Mouse (Mus musculus) liver, adult 2 months (tissue): Measurements from ENCODE around the gene Fam92b. TPM values are rescaled to one million over a fixed set of nuclear protein-coding genes. Genes with fewer than 3 reads are reported as not detected.

Source experiments
- DNase-seq: peaks from one replicate; pipeline ENCODE4 v3.0.0-alpha.2; 2011; ENCODE audit warnings: low read depth, low spot score; ENCODE audit errors: extremely low read depth
- H3K27ac ChIP-seq: fragments of 200-500 bp; replicated peaks from 2 replicates; pipeline ENCODE4 v1.5.1; 2012; ENCODE audit warnings: low read depth, mild to moderate bottlenecking, control low read depth, inconsistent platforms, low read length; ENCODE audit not compliant: insufficient read depth
- H3K27me3 ChIP-seq: fragments of 200-500 bp; 2 replicates; pipeline ENCODE4 v1.6.1; 2012; ENCODE audit warnings: mild to moderate bottlenecking, moderate library complexity, low read length, inconsistent platforms; ENCODE audit not compliant: control insufficient read depth, insufficient read depth
- H3K36me3 ChIP-seq: fragments of 200-500 bp; 2 replicates; pipeline ENCODE4 v1.6.1; 2012; ENCODE audit warnings: low read length, inconsistent platforms; ENCODE audit not compliant: control insufficient read depth, insufficient read depth
- H3K4me1 ChIP-seq: fragments of 200-500 bp; 2 replicates; pipeline ENCODE4 v1.6.1; 2011; ENCODE audit warnings: low read length; ENCODE audit not compliant: control insufficient read depth, insufficient read depth
- H3K4me3 ChIP-seq: fragments of 200-500 bp; 2 replicates; pipeline ENCODE4 v1.5.1; 2011; ENCODE audit warnings: low read depth, mild to moderate bottlenecking, control low read depth, low read length, moderate library complexity; ENCODE audit not compliant: insufficient read depth
- H3K79me2 ChIP-seq: fragments of 200-500 bp; 2 replicates; pipeline ENCODE4 v1.6.1; 2012; ENCODE audit warnings: inconsistent platforms, mild to moderate bottlenecking, low read length, moderate library complexity; ENCODE audit not compliant: control insufficient read depth, insufficient read depth
- H3K9ac ChIP-seq: fragments of 200-500 bp; 2 replicates; pipeline ENCODE4 v1.6.1; 2012; ENCODE audit warnings: low read depth, mild to moderate bottlenecking, control low read depth, inconsistent platforms, low read length
- CTCF ChIP-seq: fragments of 200-500 bp; IDR thresholded peaks from 2 replicates; pipeline ENCODE4 v1.5.1; 2011; ENCODE audit warnings: low read depth, low read length, control low read depth
- POLR2A ChIP-seq: fragments of 200-500 bp; IDR thresholded peaks from 2 replicates; pipeline ENCODE4 v1.6.1; 2011; ENCODE audit warnings: low read length, control low read depth; ENCODE audit not compliant: insufficient read depth; ENCODE audit errors: extremely low read depth
- WGBS: fragments of 180-500 bp; shearing (Covaris S2); methylation state at CpG from one replicate; pipeline ENCODE4 v1.1.7; 2018; 5-methylcytosine and 5-hydroxymethylcytosine counted together
- polyA plus RNA-seq: library from polyadenylated mRNA; depleted of rRNA; stranded (reverse); fragments of >200 nt; gene quantifications from 2 replicates; pipeline ENCODE4 v1.2.3, GENCODE M21; 2012
- total RNA-seq: library from RNA; depleted of rRNA; stranded (reverse); fragments of >200 nt; gene quantifications from 2 replicates; pipeline ENCODE4 v1.2.3, GENCODE M21; 2014

Fam92b gene
- total and polyA plus RNA-seq, 2 experiments, result not detected

DNA sequence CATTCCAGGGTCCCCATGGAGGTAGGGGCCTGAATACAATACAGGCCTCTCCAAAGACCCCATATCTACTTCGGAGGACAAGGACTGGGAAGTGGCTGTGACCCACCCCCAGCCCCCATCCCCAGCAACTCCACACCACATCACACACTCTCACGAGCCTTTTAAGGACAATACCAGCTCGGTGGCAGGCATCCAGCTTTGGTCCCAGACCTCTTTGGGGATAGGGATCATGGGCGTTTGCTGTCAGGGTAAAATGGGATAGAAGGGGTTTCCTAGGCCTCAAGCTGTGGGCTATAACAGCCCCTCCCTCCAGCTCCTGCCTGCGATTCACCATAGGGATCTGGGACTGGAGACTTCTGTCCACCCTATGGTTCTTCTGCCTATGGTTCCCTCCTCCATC, 14.4 kb upstream of the Fam92b start:
- Histone ChIP-seq H3K4me3 (no peak overlapping the region), H3K4me1 (no peaks in the 10 kb centered on the region), H3K36me3 (no peaks in the 10 kb centered on the region), H3K27ac (no peak overlapping the region), H3K79me2 (no peaks in the 10 kb centered on the region), H3K9ac (no peak overlapping the region), H3K27me3 (no peaks in the 10 kb centered on the region)
- TF ChIP-seq POLR2A, result no peak
- TF ChIP-seq CTCF, result no peak
- 68% methylated on average over 5 of the region's 5 CpGs for WGBS
- no peak for DNase-seq

DNA sequence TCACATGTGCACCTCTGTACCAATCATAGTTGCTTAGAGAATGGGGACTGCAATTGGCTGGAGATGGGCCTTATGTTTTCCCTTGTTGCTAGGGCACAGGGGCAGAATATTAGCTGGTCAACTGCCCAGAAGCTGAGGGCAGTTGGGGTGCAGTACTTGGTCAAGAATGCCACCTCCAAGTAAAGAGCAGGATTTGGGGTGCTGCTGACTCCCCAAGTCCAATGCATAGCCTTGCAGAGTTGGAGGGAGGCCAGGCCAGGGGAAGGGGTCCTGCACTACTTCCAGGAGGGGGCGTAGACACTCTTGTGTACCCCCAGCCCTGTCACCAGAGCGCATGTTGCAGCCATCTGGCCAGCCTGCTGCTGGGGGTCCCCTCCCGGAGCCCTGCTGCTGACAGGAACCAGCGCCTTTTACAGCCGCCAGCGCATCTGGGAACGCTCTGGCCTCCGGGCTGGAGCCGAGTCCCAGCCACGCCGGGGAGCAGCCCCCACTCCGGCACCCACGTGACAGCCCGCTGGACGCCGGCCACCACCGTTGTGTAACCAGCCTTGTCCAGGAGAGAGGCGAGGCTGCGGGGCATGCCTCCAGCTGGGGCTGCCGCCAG, 13.6 kb upstream of the Fam92b start:
- no peaks in the 10 kb centered on the region; the same call in 1 of the 2 replicates for H3K4me1 ChIP-seq
- TF ChIP-seq CTCF (no peak), POLR2A (0 out of 2 replicates have a peak, but pooled peaks have one; percentile 31)
- H3K4me3 ChIP-seq, result peak overlapping the region; percentile 46; the same call in 1 of the 2 replicates
- no peaks in the 10 kb centered on the region for H3K27me3 ChIP-seq
- H3K36me3 ChIP-seq, result no peaks in the 10 kb centered on the region
- peak overlapping the region; percentile 56 for H3K9ac ChIP-seq
- H3K27ac ChIP-seq, result peak overlapping the region; percentile 93
- 14% methylated on average over 20 of the region's 20 CpGs for WGBS
- no peaks in the 10 kb centered on the region for H3K79me2 ChIP-seq
- peak; percentile 92 for DNase-seq

DNA sequence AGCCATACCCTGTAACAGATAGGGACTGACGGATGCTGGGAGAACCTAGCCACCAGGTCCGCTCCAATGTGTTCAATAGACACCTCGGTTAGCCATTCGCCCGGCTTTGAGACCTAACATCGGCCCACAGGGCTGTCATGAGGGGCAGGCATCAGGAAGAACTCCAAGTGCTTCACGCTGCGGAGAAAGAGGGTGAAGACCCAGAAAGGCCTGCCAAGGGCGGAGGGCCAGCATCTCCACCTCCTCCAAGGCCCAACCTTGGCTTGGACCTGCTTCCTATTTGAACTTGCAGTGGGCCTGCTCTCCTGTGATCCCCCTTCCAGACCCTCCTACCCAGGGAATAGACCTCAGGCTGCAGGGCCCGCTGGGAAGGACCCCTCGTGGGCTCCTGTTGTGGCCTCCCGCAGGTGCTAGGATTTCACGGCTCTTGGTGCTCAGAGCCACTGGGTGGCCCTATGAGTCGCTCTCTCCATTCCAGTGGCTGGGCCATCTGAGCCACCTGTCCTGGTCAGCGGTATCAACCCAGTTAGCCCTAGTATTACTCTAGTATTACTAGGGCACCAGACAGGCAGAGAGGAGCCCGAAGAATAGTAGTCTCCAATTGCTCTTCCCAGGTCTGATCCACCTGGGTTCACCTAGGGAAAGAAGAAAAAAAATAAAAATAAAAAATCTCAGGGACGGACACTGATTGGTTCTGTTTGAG, 13.0 kb upstream of the Fam92b start:
- H3K36me3 ChIP-seq, result no peaks in the 10 kb centered on the region
- no peak overlapping the region for H3K9ac ChIP-seq
- DNase-seq, result no peak
- H3K4me3 ChIP-seq, result no peak overlapping the region
- H3K79me2 ChIP-seq, result no peaks in the 10 kb centered on the region
- 72% methylated on average over 17 of the region's 17 CpGs for WGBS
- peak overlapping the region; percentile 6; the same call in 1 of the 2 replicates for H3K27ac ChIP-seq
- TF ChIP-seq POLR2A (no peak), CTCF (no peak)
- no peaks in the 10 kb centered on the region for H3K27me3 ChIP-seq
- no peaks in the 10 kb centered on the region; the same call in 1 of the 2 replicates for H3K4me1 ChIP-seq

DNA sequence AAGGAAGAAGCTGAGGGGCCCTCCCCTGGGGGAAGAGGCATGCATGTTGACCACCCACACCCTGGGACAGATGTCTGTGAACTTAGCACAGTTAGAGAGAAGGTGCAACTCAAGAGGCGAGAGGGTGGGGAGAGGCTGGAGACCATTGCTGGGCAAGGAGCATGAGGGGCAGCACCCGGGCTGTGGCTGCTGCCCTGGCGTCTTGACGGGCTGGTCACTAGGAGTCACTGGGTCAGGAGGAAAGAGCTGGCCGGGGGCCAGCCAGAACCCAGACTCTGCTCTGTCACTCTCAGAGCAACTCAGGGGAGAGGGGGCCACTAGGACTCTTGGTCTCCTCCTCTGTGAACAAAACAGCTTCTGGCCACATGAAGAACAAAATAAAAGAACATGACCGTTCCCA, 12.2 kb upstream of the Fam92b start:
- DNase-seq, result no peak
- no peaks in the 10 kb centered on the region for H3K79me2 ChIP-seq
- no peaks in the 10 kb centered on the region for H3K27me3 ChIP-seq
- no peak overlapping the region for H3K27ac ChIP-seq
- H3K36me3 ChIP-seq, result no peaks in the 10 kb centered on the region
- H3K4me3 ChIP-seq, result no peak overlapping the region
- peaks cover 2% of the 10 kb centered on the region for H3K4me1 ChIP-seq
- TF ChIP-seq CTCF, result no peak
- TF ChIP-seq POLR2A, result no peak
- no peak overlapping the region for H3K9ac ChIP-seq
- 68% methylated on average over 6 of the region's 6 CpGs for WGBS

DNA sequence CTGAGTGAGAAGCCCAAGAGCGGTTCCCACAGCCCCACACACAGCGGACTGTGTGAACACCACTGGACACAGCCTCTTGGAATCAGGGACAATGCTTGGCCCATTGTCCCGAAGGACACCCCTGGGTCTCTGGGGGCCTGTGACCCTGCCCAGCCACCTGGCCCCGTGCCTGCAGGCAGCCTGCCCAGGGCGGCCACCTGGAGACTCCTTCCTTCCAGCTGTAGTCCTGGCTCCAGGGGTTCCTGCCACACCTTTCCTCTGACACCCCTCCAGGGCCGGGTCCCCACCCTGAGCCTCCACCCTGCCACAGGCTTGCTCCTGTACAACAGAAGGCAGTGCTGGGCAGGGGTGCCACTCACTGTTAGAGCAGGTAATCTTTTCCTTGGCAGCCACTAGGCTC, 11.2 kb upstream of the Fam92b start:
- Histone ChIP-seq H3K79me2 (no peaks in the 10 kb centered on the region), H3K4me3 (no peak overlapping the region), H3K4me1 (peaks cover 2% of the 10 kb centered on the region), H3K27ac (no peak overlapping the region), H3K36me3 (no peaks in the 10 kb centered on the region), H3K9ac (no peak overlapping the region), H3K27me3 (no peaks in the 10 kb centered on the region)
- no peak for TF ChIP-seq POLR2A
- no peak for TF ChIP-seq CTCF
- 81% methylated on average over 6 of the region's 6 CpGs for WGBS
- DNase-seq, result no peak

DNA sequence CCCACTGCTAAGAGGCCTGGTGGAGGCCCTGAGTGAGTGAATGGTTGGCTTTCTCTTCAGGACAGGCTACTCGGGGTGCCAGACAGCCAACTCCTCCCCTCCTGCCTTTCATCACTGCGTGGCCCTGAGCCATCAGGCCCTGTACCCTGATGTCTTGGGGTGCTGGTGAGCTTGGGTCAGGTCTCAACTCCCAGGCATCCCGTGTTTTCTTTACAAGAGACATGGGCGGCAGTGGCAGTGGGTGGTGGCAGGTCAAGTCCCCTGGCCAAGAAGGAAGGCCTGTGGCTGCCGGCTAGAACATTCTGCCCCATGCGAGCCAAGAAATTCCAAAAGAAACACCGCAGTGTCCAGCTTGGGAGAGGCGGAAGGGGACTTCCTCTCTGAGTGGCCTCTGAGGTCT, 9.2 kb upstream of the Fam92b start:
- DNase-seq, result no peak
- no peak overlapping the region for H3K9ac ChIP-seq
- peaks cover 6% of the 10 kb centered on the region for H3K4me1 ChIP-seq
- H3K79me2 ChIP-seq, result no peaks in the 10 kb centered on the region
- H3K4me3 ChIP-seq, result no peak overlapping the region
- TF ChIP-seq CTCF (no peak), POLR2A (no peak)
- 56% methylated on average over 8 of the region's 8 CpGs for WGBS
- no peaks in the 10 kb centered on the region for H3K27me3 ChIP-seq
- no peak overlapping the region for H3K27ac ChIP-seq
- no peaks in the 10 kb centered on the region for H3K36me3 ChIP-seq
